Mouse (Mus musculus) ES-E14 (cell line): Measurements from ENCODE around the gene Wdr20. TPM values are rescaled to one million over a fixed set of nuclear protein-coding genes. Genes with fewer than 3 reads are reported as not detected.

Source experiments
- DNase-seq: peaks from one replicate; pipeline ENCODE4 v3.0.0-alpha.2; 2013; ENCODE audit warnings: low read depth, low spot score
- H3K27ac ChIP-seq: 2 replicates; pipeline ENCODE4 v1.5.1; 2012; ENCODE audit warnings: low read depth, mild to moderate bottlenecking, low read length, moderate library complexity, mixed read lengths; ENCODE audit not compliant: poor library complexity, insufficient read depth, severe bottlenecking
- H3K36me3 ChIP-seq: 2 replicates; pipeline ENCODE4 v1.6.1; 2012; ENCODE audit warnings: mild to moderate bottlenecking, low read length, moderate library complexity, mixed read lengths; ENCODE audit not compliant: control insufficient read depth, poor library complexity, insufficient read depth, severe bottlenecking
- H3K4me1 ChIP-seq, 2 experiments: fragments of 150-350 bp in 1 of 2; sonication (generic) in 1 of 2; 2 replicates each; pipeline ENCODE4 v1.6.1; 2012; ENCODE audit warnings: low read length in 2 of 2, mild to moderate bottlenecking in 1 of 2, mixed read lengths in 1 of 2; ENCODE audit not compliant: control insufficient read depth in 2 of 2, insufficient read depth in 2 of 2, poor library complexity in 1 of 2
- H3K4me3 ChIP-seq, 2 experiments: fragments of 150-350 bp in 1 of 2; sonication (generic) in 1 of 2; 2 replicates each; pipeline ENCODE4 v1.5.1; 2012; ENCODE audit warnings: low read length in 2 of 2, low read depth in 1 of 2, mild to moderate bottlenecking in 1 of 2, mixed read lengths in 1 of 2; ENCODE audit not compliant: insufficient read depth in 1 of 2, poor library complexity in 1 of 2, severe bottlenecking in 1 of 2
- H3K9ac ChIP-seq: 2 replicates; pipeline ENCODE4 v1.6.1; 2012; ENCODE audit warnings: low read depth, mild to moderate bottlenecking, low read length, mixed read lengths; ENCODE audit not compliant: poor library complexity, insufficient read depth, severe bottlenecking
- H3K9me3 ChIP-seq: fragments of 150-350 bp; sonication (generic); 2 replicates; pipeline ENCODE4 v1.6.1; 2012; ENCODE audit warnings: low read depth, mild to moderate bottlenecking, low read length; ENCODE audit not compliant: control insufficient read depth, insufficient read depth
- CHD2 ChIP-seq: IDR thresholded peaks from 2 replicates; pipeline ENCODE4 v1.6.1; 2014; ENCODE audit warnings: mild to moderate bottlenecking, low read depth, low read length, inconsistent platforms
- MAFK ChIP-seq: IDR thresholded peaks from 2 replicates; pipeline ENCODE4 v1.6.1; 2014; ENCODE audit warnings: mild to moderate bottlenecking, low read depth, low read length, inconsistent platforms; ENCODE audit not compliant: insufficient read depth
- ZC3H11A ChIP-seq: IDR thresholded peaks from 2 replicates; pipeline ENCODE4 v1.6.1; 2012; ENCODE audit warnings: low read depth, mild to moderate bottlenecking, inconsistent platforms, low read length, borderline replicate concordance
- ZNF384 ChIP-seq: IDR thresholded peaks from 2 replicates; pipeline ENCODE4 v1.6.1; 2012; ENCODE audit warnings: low read depth, low read length, inconsistent platforms
- in situ Hi-C, 2 experiments: fragments of 600-800 bp; cut with MboI; formaldehyde crosslinking; loops; one replicate each; pipeline ENCODE4 v1.15.1; 2025; ENCODE audit warnings: low sequenced_read_pairs in 2 of 2, inconsistent platforms in 1 of 2; ENCODE audit not compliant: unreplicated experiment in 2 of 2
- total RNA-seq: library from RNA; depleted of rRNA; stranded (reverse); fragments of 300-350 nt; gene quantifications from 2 replicates; pipeline ENCODE4 v1.2.3, GENCODE M21; 2012

Wdr20 gene
- total RNA-seq, 1 experiment, result 30.3 TPM

DNA sequence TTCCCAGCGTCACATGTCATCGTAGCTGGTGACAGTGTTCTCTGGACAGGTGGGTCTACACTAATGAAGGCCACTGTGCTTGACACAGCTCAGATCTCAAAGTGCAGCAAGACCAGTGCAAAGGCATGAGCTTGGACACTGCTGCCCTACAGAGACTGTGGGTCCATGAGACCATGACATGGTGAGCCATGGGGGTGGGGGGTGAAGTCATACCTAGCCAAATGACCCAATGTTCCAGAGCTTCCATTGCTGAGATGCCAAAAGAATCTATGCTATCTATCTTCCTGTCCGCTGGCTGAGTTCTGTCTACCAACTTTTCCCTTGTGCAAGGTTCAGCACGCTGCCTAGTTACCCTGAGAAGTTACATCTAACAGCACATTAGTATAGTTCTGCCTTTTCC, 91.2 kb downstream of the Wdr20 start:
- Histone ChIP-seq H3K27ac (no peak overlapping the region), H3K4me1 (peaks cover 2 to 3% of the 10 kb centered on the region in 2 experiments; a peak in 3 of 4 replicates), H3K9me3 (no peaks in the 10 kb centered on the region), H3K36me3 (peaks cover 9% of the 10 kb centered on the region), H3K4me3 (no peak overlapping the region), H3K9ac (no peak overlapping the region)
- in situ Hi-C loops, result loop anchor here in 1 of 2 experiments (25.0 kb wide), 1 partner anchor 392 kb away; the partner anchor contains the start of gene Ppp2r5c
- no peak for DNase-seq
- TF ChIP-seq CHD2, result no peak

DNA sequence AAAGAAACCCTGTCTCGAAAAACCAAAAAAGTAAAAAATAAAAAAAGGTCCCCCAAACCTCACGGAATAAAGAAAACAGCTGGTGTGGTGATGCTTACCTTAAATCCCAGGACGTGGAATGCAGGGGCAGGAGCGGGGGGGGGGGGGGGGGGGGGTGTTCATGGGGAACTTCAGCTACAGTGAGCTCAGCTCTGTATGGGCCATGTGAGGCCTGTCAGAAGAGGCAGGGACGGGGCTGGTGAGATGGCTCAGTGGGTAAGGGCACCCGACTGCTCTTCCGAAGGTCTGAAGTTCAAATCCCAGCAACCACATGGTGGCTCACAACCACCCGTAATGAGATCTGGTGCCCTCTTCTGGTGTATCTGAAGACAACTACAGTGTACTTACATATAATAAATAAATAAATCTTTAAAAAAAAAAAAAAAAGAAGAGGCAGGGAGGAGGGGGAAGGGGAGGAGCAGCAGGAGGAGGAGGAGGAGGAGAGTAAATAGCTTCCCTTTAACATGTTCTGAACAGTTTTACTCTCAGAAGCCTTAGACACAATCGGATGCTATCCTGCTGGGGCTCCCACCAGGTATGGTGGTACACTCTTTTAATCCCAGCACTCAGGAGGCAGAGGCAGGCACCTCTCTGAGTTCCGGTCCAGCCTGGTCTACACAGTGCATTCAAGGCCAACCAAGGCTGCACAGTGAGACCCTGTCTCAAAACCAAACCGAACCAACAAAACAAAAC, 92.7 kb downstream of the Wdr20 start:
- Histone ChIP-seq H3K27ac (peak overlapping the region; percentile 14; the same call in 1 of the 2 replicates), H3K9me3 (no peaks in the 10 kb centered on the region), H3K9ac (no peak overlapping the region), H3K36me3 (peaks cover 9% of the 10 kb centered on the region), H3K4me3 (no peak overlapping the region), H3K4me1 (peaks cover 7 to 13% of the 10 kb centered on the region in 2 experiments; a peak in 3 of 4 replicates)
- no peak for TF ChIP-seq ZC3H11A
- peak; percentile 70; the same call in 1 of the 2 replicates for TF ChIP-seq ZNF384
- no peak for TF ChIP-seq CHD2
- in situ Hi-C loops, result loop anchor here in 1 of 2 experiments (25.0 kb wide), 1 partner anchor 393 kb away; the partner anchor contains the start of gene Ppp2r5c
- DNase-seq, result no peak

DNA sequence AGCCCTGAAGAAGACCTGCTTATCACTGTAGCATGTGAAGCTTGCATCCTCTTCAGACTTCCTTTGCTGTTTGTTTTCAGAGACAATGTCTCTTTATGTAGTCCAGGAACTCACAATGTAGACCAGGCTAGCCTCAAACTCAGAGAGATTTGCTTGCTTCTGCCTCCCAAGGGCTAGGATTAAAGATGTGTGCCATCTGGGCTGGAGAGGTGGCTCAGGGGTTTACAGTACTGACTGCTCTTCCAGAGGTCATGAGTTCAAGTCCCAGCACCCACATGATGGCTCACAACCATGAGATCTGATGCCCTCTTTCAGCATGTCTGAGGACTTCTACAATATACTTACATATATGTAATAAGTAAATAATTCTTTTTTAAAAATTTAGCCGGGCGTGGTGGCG, 97.4 kb downstream of the Wdr20 start:
- DNase-seq, result no peak
- TF ChIP-seq CHD2 (no peak), ZC3H11A (no peak), ZNF384 (no peak), MAFK (no peak)
- in situ Hi-C loops, result loop anchor here in 1 of 2 experiments (25.0 kb wide), 1 partner anchor 398 kb away; the partner anchor contains the start of gene Ppp2r5c
- Histone ChIP-seq H3K4me3 (no peak overlapping the region), H3K9ac (peak overlapping the region; percentile 9; the same call in 1 of the 2 replicates), H3K4me1 (peaks cover 16 to 20% of the 10 kb centered on the region in 2 experiments), H3K27ac (peak overlapping the region; percentile 29; the same call in 1 of the 2 replicates), H3K36me3 (peaks cover 2% of the 10 kb centered on the region; the same call in 1 of the 2 replicates), H3K9me3 (no peaks in the 10 kb centered on the region)

DNA sequence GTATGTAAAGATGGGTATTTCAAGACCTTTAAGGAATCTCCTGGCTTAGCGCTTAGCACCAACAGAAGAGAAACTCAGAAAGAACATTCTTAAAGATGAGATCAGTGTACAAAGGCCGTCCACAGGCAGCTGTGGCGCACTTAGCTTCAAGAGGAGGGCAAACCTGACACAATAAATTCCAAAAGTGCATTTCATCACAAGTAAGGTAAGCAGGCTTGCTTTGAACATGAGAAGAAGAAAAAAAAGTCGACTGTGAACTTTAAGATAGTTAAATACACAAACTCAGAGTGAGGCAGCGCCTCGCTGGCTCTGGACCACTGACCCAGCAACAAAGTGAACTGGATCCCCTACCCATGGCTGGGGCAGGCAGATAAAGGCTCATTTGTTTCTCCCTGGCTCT, 99.0 kb downstream of the Wdr20 start:
- no peak for TF ChIP-seq ZC3H11A
- in situ Hi-C loops, result loop anchor here in 1 of 2 experiments (25.0 kb wide), 1 partner anchor 399 kb away; the partner anchor contains the start of gene Ppp2r5c
- Histone ChIP-seq H3K36me3 (peaks cover 2% of the 10 kb centered on the region; the same call in 1 of the 2 replicates), H3K9me3 (no peaks in the 10 kb centered on the region), H3K4me3 (peak overlapping the region; percentile 27 to 33), H3K4me1 (peaks cover 16 to 18% of the 10 kb centered on the region in 2 experiments; a peak in 3 of 4 replicates), H3K9ac (peak overlapping the region; percentile 47; the same call in 1 of the 2 replicates), H3K27ac (peak overlapping the region; percentile 95)
- DNase-seq, result no peak
